In genomic region chr7:81725986-81726727, GRCm38 (mm10) we compare ENCODE assay signal across 12 mouse cellular contexts. TPM values are rescaled to one million over a fixed set of nuclear protein-coding genes. Genes with fewer than 3 reads are reported as not detected.
DNase-seq lines count a peak whose midpoint lies in the region; ATAC-seq and TF ChIP-seq lines count a peak whose summit lies in the region.
"Had no signal": no experiment of that assay in that cellular context is flagged by ENCODE, and none has a peak within 500 bp of the region (broad histone marks: within the 10 kb centered on the region; RNA-seq: fewer than 3 reads in every experiment).

No protein-coding gene starts in this region.

- H3K36me3 ChIP-seq in G1E (replicated peaks): no peaks in the 10 kb centered on the region
- no peaks in the 10 kb centered on the region for H3K36me3 ChIP-seq in heart, embryonic 15.5 days
- no peaks in the 10 kb centered on the region for H3K36me3 ChIP-seq in liver, embryonic 13.5 days
- H3K36me3 ChIP-seq in midbrain, embryonic 10.5 days: no peaks in the 10 kb centered on the region
- H3K36me3 ChIP-seq: midbrain, embryonic 13.5 days had no signal

- H3K4me1 ChIP-seq in G1E (ENCODE audit: insufficient read depth, low read depth, low read length): peaks cover 65% of the 10 kb centered on the region
- peaks cover 24% of the 10 kb centered on the region for H3K4me1 ChIP-seq in heart, embryonic 15.5 days (replicated peaks)
- peaks cover 36% of the 10 kb centered on the region for H3K4me1 ChIP-seq in liver, embryonic 13.5 days (replicated peaks)
- H3K4me1 ChIP-seq in midbrain, embryonic 10.5 days: no peaks in the 10 kb centered on the region
- H3K4me1 ChIP-seq: midbrain, embryonic 13.5 days had no signal

- 21% methylated on average over 18 of the region's 18 CpGs for WGBS in heart, embryonic 15.5 days
- 20% methylated on average over 18 of the region's 18 CpGs for WGBS in liver, embryonic 13.5 days (ENCODE audit: insufficient replicate concordance)
- WGBS in midbrain, embryonic 10.5 days: 87% methylated on average over 18 of the region's 18 CpGs

- no peak for TF ChIP-seq CTCF in G1E (IDR thresholded peaks at IDR 0.05; ENCODE audit: low read depth, low read length)

- no peaks in the 10 kb centered on the region for H3K27me3 ChIP-seq in G1E (ENCODE audit: insufficient read depth, low read length)
- H3K27me3 ChIP-seq in heart, embryonic 15.5 days: no peaks in the 10 kb centered on the region
- no peaks in the 10 kb centered on the region for H3K27me3 ChIP-seq in liver, embryonic 13.5 days
- H3K27me3 ChIP-seq in midbrain, embryonic 10.5 days (ENCODE audit: low read depth, poor library complexity, severe bottlenecking): no peaks in the 10 kb centered on the region
- H3K27me3 ChIP-seq: midbrain, embryonic 13.5 days had no signal

- ATAC-seq in G1E (ENCODE audit: extremely low read depth, insufficient number of reproducible peaks, low FRiP score, poor library complexity, severe bottlenecking): peak; percentile 63
- peak; percentile 42 for ATAC-seq in heart, embryonic 15.5 days (replicated peaks; ENCODE audit: insufficient number of reproducible peaks, insufficient read depth, low FRiP score, low read depth)
- ATAC-seq in liver, embryonic 13.5 days (ENCODE audit: low read depth): peak; percentile 67
- ATAC-seq: midbrain, embryonic 13.5 days had no signal

- H3K4me3 ChIP-seq in G1E (ENCODE audit: low read depth, low read length): no peak overlapping the region
- H3K4me3 ChIP-seq in heart, embryonic 15.5 days: peak overlapping the region; percentile 9
- H3K4me3 ChIP-seq in liver, embryonic 13.5 days (replicated peaks): no peak overlapping the region
- no peak overlapping the region for H3K4me3 ChIP-seq in midbrain, embryonic 10.5 days
- H3K4me3 ChIP-seq: midbrain, embryonic 13.5 days had no signal

- peak overlapping the region; percentile 89 for H3K27ac ChIP-seq in heart, embryonic 15.5 days
- H3K27ac ChIP-seq in liver, embryonic 13.5 days: peak overlapping the region; percentile 63
- no peak overlapping the region for H3K27ac ChIP-seq in midbrain, embryonic 10.5 days (replicated peaks)
- H3K27ac ChIP-seq: midbrain, embryonic 13.5 days had no signal

- no peak overlapping the region for H3K9ac ChIP-seq in heart, embryonic 15.5 days
- peak overlapping the region; percentile 39 for H3K9ac ChIP-seq in liver, embryonic 13.5 days
- H3K9ac ChIP-seq: midbrain, embryonic 13.5 days had no signal

- H3K4me2 ChIP-seq in heart, embryonic 15.5 days: peak overlapping the region; percentile 47
- H3K4me2 ChIP-seq in liver, embryonic 13.5 days: peak overlapping the region; percentile 47
- H3K4me2 ChIP-seq: midbrain, embryonic 13.5 days had no signal

- H3K9me3 ChIP-seq in G1E (replicated peaks): no peaks in the 10 kb centered on the region; the same call in 1 of the 2 replicates
- no peaks in the 10 kb centered on the region for H3K9me3 ChIP-seq in heart, embryonic 15.5 days (replicated peaks)
- no peaks in the 10 kb centered on the region for H3K9me3 ChIP-seq in liver, embryonic 13.5 days (replicated peaks)
- H3K9me3 ChIP-seq in midbrain, embryonic 10.5 days (replicated peaks): no peaks in the 10 kb centered on the region
- H3K9me3 ChIP-seq: midbrain, embryonic 13.5 days had no signal

- no peak for DNase-seq in G1E (ENCODE audit: low spot score)
- DNase-seq in MEL-GATA-1-ER (ENCODE audit: extremely low read depth, low read depth): peak; percentile 22
- no peak for DNase-seq in liver, embryonic 13.5 days
- DNase-seq in embryo, embryonic 10.5 days (ENCODE audit: low spot score): no peak
- DNase-seq in urinary bladder, adult 18-20 months (ENCODE audit: low spot score in 2 of 2): no peak
- DNase-seq in midbrain, embryonic 10.5 days (ENCODE audit: low spot score): no peak
- DNase-seq: adrenal gland, postnatal 10 days; cerebellum, adult 9-10 months; kidney, adult 2 months; thymus, postnatal 25 days had no signal

RNA-seq across cellular contexts. Expression of gene Homer2, which starts 18.8 kb away (rescaled TPM):
- 24.6 and 35.9 TPM in 2 replicates for total RNA-seq in G1E (2014; fragmentation: Nextera tagmentation)
- 32.5 and 45.9 TPM in 2 replicates for total RNA-seq in G1E (2017)
- 37.3 and 50.6 TPM in 2 replicates for polyA plus RNA-seq in G1E (2012)
- polyA plus RNA-seq in heart, embryonic 15.5 days (2015; fragmentation: Nextera tagmentation; extraction: Ambion mirVana): 59.5 and 63.4 TPM in 2 replicates
- polyA plus RNA-seq in liver, embryonic 13.5 days (2015; fragmentation: Nextera tagmentation; extraction: Ambion mirVana): 5.7 and 6.3 TPM in 2 replicates
- polyA plus RNA-seq in midbrain, embryonic 10.5 days (2016; fragmentation: Nextera tagmentation; extraction: Ambion mirVana): 11.9 and 12.9 TPM in 2 replicates

RNA-seq across cellular contexts. Expression of gene Ramac, which starts 36.6 kb away (rescaled TPM):
- total RNA-seq in G1E (2014; fragmentation: Nextera tagmentation): 41.5 and 47.5 TPM in 2 replicates
- total RNA-seq in G1E (2017): 99.7 and 111 TPM in 2 replicates
- 19.8 and 29.4 TPM in 2 replicates for polyA plus RNA-seq in G1E (2012)
- polyA plus RNA-seq in heart, embryonic 15.5 days (2015; fragmentation: Nextera tagmentation; extraction: Ambion mirVana): 84.3 and 84.4 TPM in 2 replicates
- polyA plus RNA-seq in liver, embryonic 13.5 days (2015; fragmentation: Nextera tagmentation; extraction: Ambion mirVana): 68.9 and 84.2 TPM in 2 replicates
- polyA plus RNA-seq in midbrain, embryonic 10.5 days (2016; fragmentation: Nextera tagmentation; extraction: Ambion mirVana): 131 and 136 TPM in 2 replicates
